Mouse (Mus musculus) heart, embryonic 15.5 days (tissue): Measurements from ENCODE around the gene Hspa1a. TPM values are rescaled to one million over a fixed set of nuclear protein-coding genes. Genes with fewer than 3 reads are reported as not detected.
A peak's percentile ranks its signal among the peaks of the same experiment; 100 is the strongest.
"Not testable (repeated sequence)": the region's sequence is repeated elsewhere in the genome, so short reads cannot be mapped to it uniquely, and the experiment has no call there.

ENCODE experiments used
- ATAC-seq: fragments of 200-750 bp; cut with Nextera tagmentation; replicated peaks from 2 replicates; pipeline ENCODE4 v1.8.0; 2017; ENCODE audit warnings: low read depth, moderate TSS enrichment; ENCODE audit not compliant: insufficient number of reproducible peaks, insufficient read depth, low FRiP score
- H3K27ac ChIP-seq: fragments of 300-500 bp; sonication (generic); 2 replicates; pipeline ENCODE4 v1.5.1; 2015; ENCODE audit warnings: mild to moderate bottlenecking, inconsistent platforms
- H3K27me3 ChIP-seq: fragments of 300-500 bp; sonication (generic); 2 replicates; pipeline ENCODE4 v1.6.1; 2015; ENCODE audit warnings: inconsistent platforms
- H3K36me3 ChIP-seq: fragments of 300-500 bp; sonication (generic); 2 replicates; pipeline ENCODE4 v1.6.1; 2015; ENCODE audit warnings: mild to moderate bottlenecking, inconsistent platforms
- H3K4me1 ChIP-seq: fragments of 300-500 bp; sonication (generic); replicated peaks from 2 replicates; pipeline ENCODE4 v1.6.1; 2015; ENCODE audit warnings: inconsistent platforms
- H3K4me2 ChIP-seq: fragments of 300-500 bp; sonication (generic); 2 replicates; pipeline ENCODE4 v1.6.1; 2015; ENCODE audit warnings: inconsistent platforms, mild to moderate bottlenecking, moderate library complexity
- H3K4me3 ChIP-seq: fragments of 300-500 bp; sonication (generic); 2 replicates; pipeline ENCODE4 v1.5.1; 2015; ENCODE audit warnings: mild to moderate bottlenecking, inconsistent platforms
- H3K9ac ChIP-seq: fragments of 300-500 bp; sonication (generic); 2 replicates; pipeline ENCODE4 v1.6.1; 2015; ENCODE audit warnings: mild to moderate bottlenecking, inconsistent platforms
- H3K9me3 ChIP-seq: fragments of 300-500 bp; sonication (generic); replicated peaks from 2 replicates; pipeline ENCODE4 v1.6.1; 2016; ENCODE audit warnings: inconsistent platforms
- WGBS: fragments of 180-500 bp; shearing (Covaris S2); methylation state at CpG from one replicate; pipeline ENCODE4 v1.1.7; 2015; ENCODE audit warnings: mixed read lengths; 5-methylcytosine and 5-hydroxymethylcytosine counted together
- polyA plus RNA-seq: library from polyadenylated mRNA; unstranded; fragments of >200 nt; fragmentation: Nextera tagmentation; extraction: Ambion mirVana; gene quantifications from 2 replicates; pipeline ENCODE4 v1.2.1, GENCODE M21; 2015

Hspa1a gene
- polyA plus RNA-seq, 1 experiment from 2014 or later, result 3.5 TPM

DNA sequence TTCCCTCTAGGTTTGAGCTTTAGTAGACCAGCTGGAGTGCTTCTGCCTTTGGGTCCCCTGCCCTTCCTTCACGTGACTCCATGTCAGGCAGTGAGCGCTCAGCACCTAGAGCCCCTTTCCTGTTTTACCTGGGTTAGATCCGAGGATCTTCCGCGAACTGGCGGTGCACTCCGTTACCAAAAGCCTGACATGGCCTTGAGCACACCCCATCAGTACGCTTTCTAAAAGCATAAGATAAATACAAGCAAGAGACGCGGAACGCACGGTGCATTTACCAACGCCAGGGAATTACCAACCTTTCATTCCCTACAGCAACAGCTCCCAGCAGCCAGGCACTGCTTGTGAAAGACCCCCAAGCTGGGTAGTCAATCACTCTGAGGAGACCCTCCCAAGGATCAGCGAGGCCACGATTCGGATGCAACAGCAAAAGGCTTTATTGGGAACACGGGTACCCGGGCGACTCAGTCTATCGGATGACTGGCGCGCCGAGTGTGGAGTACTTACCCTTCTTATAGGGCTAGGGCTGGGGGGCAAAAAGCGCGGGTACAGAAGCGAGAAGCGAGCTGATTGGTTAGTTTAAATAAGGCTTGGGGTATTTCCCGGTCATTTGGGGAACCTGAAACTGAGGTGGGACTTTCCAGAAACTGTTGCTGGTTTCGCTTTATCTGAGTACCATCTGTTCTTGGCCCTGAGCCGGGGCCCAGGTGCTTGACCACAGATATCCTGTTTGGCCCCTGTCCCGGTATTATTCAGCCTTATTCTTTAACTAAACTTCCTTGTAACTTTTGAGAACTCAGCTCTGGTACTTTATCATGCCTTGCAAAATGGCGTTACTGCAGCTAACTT is 28.1 kb upstream of the Hspa1a start:
- H3K4me3 ChIP-seq, result peak overlapping the region; percentile 85
- ATAC-seq, H3K9me3 ChIP-seq, H3K27me3 ChIP-seq: not testable (repeated sequence)
- peaks cover 26% of the 10 kb centered on the region; the same call in 1 of the 2 replicates for H3K36me3 ChIP-seq
- H3K27ac ChIP-seq, result peak overlapping the region; percentile 95
- peaks cover 50% of the 10 kb centered on the region for H3K4me1 ChIP-seq
- H3K4me2 ChIP-seq, result peak overlapping the region; percentile 94
- 17% methylated on average over 29 of the region's 32 CpGs for WGBS
- H3K9ac ChIP-seq, result peak overlapping the region; percentile 88

DNA sequence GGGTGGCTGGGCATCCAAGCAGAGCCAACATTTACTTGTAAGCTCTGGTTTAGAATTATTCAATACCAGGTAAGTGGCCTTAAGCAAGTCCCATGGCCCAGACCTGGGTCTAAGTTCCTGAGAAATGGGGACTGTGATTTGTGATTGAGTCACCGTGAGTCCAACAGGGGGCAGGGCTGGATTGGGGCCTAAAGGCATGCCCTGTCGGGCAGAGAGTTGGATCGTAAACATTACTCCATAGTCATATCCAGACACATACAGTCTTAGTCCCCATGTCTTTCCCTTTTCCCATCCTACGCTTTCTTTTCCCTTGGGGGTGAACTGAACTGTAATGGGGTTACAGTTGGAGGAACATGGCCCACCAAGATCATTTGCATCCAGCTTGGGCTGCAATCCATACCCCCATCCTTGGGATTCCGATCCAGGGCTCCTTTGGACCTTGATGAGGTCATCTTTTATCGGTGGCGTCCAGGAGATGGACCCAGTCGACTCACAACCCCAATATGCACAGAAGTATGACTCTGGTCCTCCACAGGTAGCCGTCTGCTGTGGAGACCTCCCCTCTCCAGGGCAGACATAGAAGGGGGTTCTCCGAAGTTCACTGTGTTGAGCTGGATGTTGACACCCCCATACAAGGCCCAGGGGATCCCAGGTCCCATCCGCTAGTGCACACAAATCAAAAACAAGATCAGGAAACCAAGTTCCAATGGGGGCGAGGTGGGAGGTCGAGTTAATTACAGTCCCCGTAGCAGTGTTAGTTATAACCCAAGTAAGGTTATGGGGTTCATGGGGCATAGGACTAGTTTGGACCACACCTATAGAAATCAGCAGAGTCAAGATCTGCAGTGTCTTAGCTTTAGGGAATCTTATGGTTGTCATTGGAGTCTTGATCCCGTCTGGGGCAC is 26.8 kb upstream of the Hspa1a start:
- Histone ChIP-seq H3K9me3 (no peaks in the 10 kb centered on the region), H3K4me1 (peaks cover 50% of the 10 kb centered on the region), H3K4me2 (peak overlapping the region; percentile 94), H3K27ac (no peak overlapping the region), H3K27me3 (no peaks in the 10 kb centered on the region), H3K4me3 (peak overlapping the region; percentile 85; the same call in 1 of the 2 replicates), H3K9ac (0 out of 2 replicates have a peak overlapping the region, but pooled peaks have one; percentile 14), H3K36me3 (0 out of 2 replicates have a peak, but pooled peaks cover 17% of the 10 kb centered on the region)
- 85% methylated on average over 15 of the region's 15 CpGs for WGBS
- no peak for ATAC-seq

DNA sequence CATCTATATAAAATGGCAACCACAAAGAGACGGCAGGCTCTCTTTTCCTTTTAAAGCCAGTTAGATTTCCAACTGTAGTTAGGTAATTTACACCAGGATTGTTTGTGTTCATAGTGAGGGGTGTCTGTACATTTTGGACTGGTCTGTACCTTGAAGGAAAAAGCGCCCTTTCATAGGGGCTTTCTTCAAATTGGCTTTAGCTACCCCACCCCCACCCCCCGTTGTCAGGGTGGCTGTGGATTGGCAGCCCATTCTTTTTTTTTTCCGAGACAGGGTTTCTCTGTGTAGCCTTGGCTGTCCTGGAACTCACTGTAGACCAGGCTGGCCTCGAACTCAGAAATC is 25.2 kb upstream of the Hspa1a start:
- no peak overlapping the region for H3K4me3 ChIP-seq
- H3K36me3 ChIP-seq, result 0 out of 2 replicates have a peak, but pooled peaks cover 17% of the 10 kb centered on the region
- no peak overlapping the region for H3K27ac ChIP-seq
- H3K9me3 ChIP-seq, result no peaks in the 10 kb centered on the region
- WGBS, result 90% methylated on average over 5 of the region's 5 CpGs
- H3K4me2 ChIP-seq, result peak overlapping the region; percentile 94
- H3K4me1 ChIP-seq, result peaks cover 37% of the 10 kb centered on the region
- ATAC-seq, result no peak
- no peak overlapping the region for H3K9ac ChIP-seq
- H3K27me3 ChIP-seq, result no peaks in the 10 kb centered on the region

DNA sequence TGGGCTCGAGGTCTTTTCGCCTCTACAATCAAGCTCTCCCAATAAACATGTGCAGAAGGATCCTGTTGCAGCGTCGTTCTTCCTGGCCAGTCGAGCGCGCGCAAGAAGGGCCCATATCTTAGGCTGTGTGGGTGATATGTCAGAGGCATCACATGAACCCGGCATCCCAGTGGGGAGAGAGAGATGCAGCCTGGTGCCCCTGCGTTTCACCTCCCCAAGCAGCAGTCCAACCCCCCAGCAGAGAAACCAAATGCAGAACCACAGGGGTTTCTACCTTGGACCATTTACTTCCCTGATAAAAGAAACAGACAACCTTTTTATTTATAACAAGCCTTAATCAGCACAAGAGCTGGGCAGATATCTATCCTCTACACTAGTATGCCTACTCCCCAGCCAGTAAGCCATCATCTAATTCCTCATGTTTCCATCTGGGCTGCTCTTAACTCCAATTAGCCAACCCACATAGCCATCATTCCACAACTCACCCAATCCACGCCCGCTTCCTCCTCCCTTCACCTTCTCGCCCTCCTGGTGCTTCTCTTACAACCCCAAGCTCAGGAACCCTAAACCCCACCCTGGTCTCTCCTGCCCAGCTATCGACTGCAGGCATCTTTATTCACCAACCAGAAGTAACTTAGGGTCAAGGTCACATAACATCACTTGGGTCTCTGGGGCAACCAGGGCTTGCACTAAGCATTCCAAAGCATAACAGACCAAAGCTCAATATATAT is 24.6 kb upstream of the Hspa1a start:
- Histone ChIP-seq H3K4me1 (peaks cover 33% of the 10 kb centered on the region), H3K27ac (no peak overlapping the region), H3K4me3 (no peak overlapping the region), H3K9ac (no peak overlapping the region), H3K4me2 (peak overlapping the region; percentile 94), H3K9me3 (no peaks in the 10 kb centered on the region), H3K27me3 (no peaks in the 10 kb centered on the region), H3K36me3 (0 out of 2 replicates have a peak, but pooled peaks cover 17% of the 10 kb centered on the region)
- ATAC-seq, result no peak
- 85% methylated on average over 14 of the region's 14 CpGs for WGBS

DNA sequence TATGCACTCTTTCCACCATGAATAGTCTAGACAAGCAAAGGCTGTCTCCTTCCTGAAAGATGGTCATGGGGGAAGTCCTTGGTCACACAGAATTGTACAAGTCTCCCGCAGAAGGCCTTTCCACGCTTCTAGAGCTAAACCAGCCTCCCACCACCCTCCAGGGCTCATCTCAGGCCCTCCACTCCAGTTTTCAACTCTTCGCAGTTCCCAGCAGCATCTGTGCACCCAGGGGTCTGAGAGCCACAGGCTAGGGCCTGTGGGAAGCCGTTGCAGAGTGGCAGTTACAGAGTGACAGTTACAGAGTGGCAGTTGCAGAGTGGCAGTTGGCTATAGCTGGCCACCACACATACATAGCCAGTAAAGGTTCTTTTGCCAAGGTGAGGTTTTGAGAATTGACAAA is 24.0 kb upstream of the Hspa1a start:
- H3K9me3 ChIP-seq, H3K4me3 ChIP-seq, ATAC-seq, H3K4me2 ChIP-seq, H3K27ac ChIP-seq, H3K9ac ChIP-seq, H3K27me3 ChIP-seq: not testable (repeated sequence)
- WGBS, result 86% methylated on average over 4 of the region's 4 CpGs
- Histone ChIP-seq H3K36me3 (0 out of 2 replicates have a peak, but pooled peaks cover 17% of the 10 kb centered on the region), H3K4me1 (peaks cover 33% of the 10 kb centered on the region)

DNA sequence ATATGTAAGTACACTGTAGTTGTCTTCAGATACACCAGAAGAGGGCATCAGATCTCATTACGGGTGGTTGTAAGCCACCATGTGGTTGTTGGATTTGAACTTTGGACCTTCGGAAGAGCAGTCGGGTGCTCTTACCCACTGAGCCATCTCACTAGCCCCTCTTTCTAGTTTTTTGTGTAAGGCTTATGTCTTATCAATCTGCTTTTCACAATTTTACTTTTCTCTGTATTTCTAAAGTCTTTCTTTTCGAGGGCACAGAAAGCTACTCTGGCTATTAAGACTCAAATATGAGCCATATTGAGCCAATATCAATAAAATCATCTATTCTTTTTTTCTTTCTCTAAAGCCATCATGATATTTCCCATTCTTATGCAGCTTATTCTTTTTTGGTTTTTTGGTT is 23.2 kb upstream of the Hspa1a start:
- not testable (repeated sequence) for H3K4me3 ChIP-seq, H3K27me3 ChIP-seq, H3K4me2 ChIP-seq, H3K27ac ChIP-seq, H3K9me3 ChIP-seq, H3K9ac ChIP-seq, ATAC-seq
- peaks cover 33% of the 10 kb centered on the region for H3K4me1 ChIP-seq
- 92% methylated on average over 4 of the region's 4 CpGs for WGBS
- H3K36me3 ChIP-seq, result 0 out of 2 replicates have a peak, but pooled peaks cover 17% of the 10 kb centered on the region

DNA sequence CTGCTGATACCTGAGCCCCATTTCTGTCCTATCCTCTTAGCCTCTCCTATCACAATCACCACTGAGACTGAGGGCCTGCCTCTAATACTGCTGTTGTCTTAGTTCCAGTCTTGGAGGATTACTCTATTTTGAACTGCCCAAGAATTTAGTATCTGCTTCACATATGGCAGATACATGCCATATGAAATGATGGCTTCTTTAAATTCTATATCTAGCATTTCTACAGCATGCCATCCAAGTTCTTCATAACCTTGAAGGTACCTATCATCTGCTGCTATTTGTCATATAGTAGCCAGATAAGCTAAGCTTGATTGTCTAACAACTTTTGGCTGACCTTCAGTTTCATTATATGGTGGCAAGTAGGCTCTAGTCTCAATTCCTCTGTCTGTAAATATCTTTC is 22.8 kb upstream of the Hspa1a start:
- H3K4me3 ChIP-seq, result no peak overlapping the region
- ATAC-seq, result no peak

DNA sequence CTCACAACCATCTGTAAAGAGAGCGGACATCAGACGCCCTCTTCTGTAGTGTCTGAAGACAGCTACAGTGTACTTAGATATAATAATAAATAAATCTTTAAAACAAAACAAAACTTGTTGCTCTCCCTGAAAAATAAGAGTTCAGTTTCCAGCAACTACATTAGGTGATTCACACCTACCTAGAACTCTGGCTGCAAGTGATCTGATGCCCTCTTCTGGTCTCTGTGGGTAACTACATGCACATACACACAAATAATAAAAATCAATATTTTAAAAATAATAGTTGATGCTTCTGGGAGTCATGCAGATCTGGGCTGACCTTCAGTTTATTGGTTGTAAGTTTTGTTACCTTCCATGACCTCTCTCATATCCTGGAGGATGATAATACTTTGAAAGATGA is 12.3 kb upstream of the Hspa1a start:
- ATAC-seq, result no peak
- Histone ChIP-seq H3K9me3 (no peaks in the 10 kb centered on the region), H3K4me2 (no peak overlapping the region), H3K4me3 (no peak overlapping the region), H3K27ac (no peak overlapping the region), H3K27me3 (no peaks in the 10 kb centered on the region), H3K4me1 (peaks cover 14% of the 10 kb centered on the region), H3K9ac (no peak overlapping the region), H3K36me3 (peaks cover 23% of the 10 kb centered on the region)
- 81% methylated on average over 2 of the region's 2 CpGs for WGBS

More for the DNA sequence above, 22.8 kb upstream of the Hspa1a start:
- Histone ChIP-seq H3K4me1 (peaks cover 29% of the 10 kb centered on the region), H3K9me3 (no peaks in the 10 kb centered on the region), H3K36me3 (0 out of 2 replicates have a peak, but pooled peaks cover 17% of the 10 kb centered on the region), H3K9ac (no peak overlapping the region), H3K4me2 (no peak overlapping the region), H3K27me3 (no peaks in the 10 kb centered on the region), H3K27ac (no peak overlapping the region)

DNA sequence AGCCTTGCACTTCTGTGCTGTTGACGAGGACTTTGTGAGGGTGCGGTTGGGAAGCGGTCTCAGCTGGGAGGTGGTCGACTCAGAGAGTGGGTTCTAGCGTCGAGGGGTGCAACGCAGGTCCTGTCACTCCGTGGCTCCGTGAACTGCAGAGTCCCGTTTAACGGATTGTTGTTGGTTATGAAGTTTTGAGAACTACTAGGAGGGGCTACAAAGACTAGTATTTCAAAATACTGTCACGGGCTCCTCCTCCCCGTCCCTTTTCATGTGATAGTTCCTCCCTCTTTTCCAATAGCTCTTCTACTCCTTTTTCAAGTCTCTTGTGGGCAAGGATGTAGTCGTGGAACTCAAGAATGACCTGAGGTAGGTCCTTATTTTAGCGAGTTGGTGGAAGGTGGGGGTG is 10.4 kb upstream of the Hspa1a start:
- peak overlapping the region; percentile 99 for H3K27ac ChIP-seq
- ATAC-seq, result no peak
- no peaks in the 10 kb centered on the region for H3K27me3 ChIP-seq
- H3K4me1 ChIP-seq, result peaks cover 14% of the 10 kb centered on the region
- peak overlapping the region; percentile 93 for H3K9ac ChIP-seq
- H3K4me2 ChIP-seq, result peak overlapping the region; percentile 90
- H3K36me3 ChIP-seq, result peaks cover 16% of the 10 kb centered on the region
- H3K9me3 ChIP-seq, result no peaks in the 10 kb centered on the region
- H3K4me3 ChIP-seq, result peak overlapping the region; percentile 89
- 0% methylated on average over 15 of the region's 15 CpGs for WGBS

DNA sequence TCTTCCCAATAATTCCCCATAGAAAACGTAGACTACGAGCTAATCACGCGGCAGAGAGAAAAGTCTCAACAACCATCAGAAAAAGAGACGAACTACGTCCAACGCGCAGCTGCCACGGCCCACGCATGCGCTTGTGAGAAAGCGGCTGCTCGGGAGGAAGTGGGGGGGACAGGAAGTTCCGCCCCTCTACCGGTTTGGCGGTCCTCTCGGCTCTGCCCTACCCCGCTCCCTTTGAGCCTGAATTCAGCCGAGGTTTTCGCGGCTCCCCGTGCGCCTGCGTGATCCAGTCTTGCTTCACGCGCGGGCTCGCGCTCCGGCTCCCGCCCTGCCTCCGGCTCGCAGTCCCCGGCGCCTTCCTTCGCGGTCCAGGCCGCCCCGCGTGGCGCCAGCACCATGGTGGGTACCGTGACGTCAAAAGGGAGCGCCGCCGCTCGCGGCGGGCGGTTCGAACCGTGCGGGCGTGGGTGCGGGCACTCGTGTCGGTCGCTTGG is 9.8 kb upstream of the Hspa1a start, which contains the start of gene Lsm2:
Gene Lsm2, plus strand, starts transcription at position 173 of the 491 bp plus-strand sequence.
- H3K9me3 ChIP-seq, result no peaks in the 10 kb centered on the region
- H3K36me3 ChIP-seq, result peaks cover 16% of the 10 kb centered on the region
- peak within 1 kb of the TSS; percentile 99 for H3K27ac ChIP-seq
- H3K4me1 ChIP-seq, result peaks cover 14% of the 10 kb centered on the region
- peak within 1 kb of the TSS; percentile 93 for H3K9ac ChIP-seq
- ATAC-seq, result peak; percentile 95
- no peaks in the 10 kb centered on the region for H3K27me3 ChIP-seq
- peak within 1 kb of the TSS; percentile 90 for H3K4me2 ChIP-seq
- H3K4me3 ChIP-seq, result peak within 1 kb of the TSS; percentile 89
- under 1% methylated on average over 58 of the region's 58 CpGs for WGBS
